Mouse (Mus musculus) CH12.LX (cell line): ENCODE data around the gene Tbr1. TPM values are rescaled to one million over a fixed set of nuclear protein-coding genes. Genes with fewer than 3 reads are reported as not detected.

ENCODE experiments used
- DNase-seq: peaks from one replicate; pipeline ENCODE4 v3.0.0-alpha.2; 2013; ENCODE audit errors: extremely low read depth
- H3K27ac ChIP-seq: 2 replicates; pipeline ENCODE4 v1.5.1; 2012; ENCODE audit warnings: low read depth, mild to moderate bottlenecking, control low read depth, moderate library complexity; ENCODE audit not compliant: insufficient read depth
- H3K27me3 ChIP-seq: replicated peaks from 2 replicates; pipeline ENCODE3; 2012; ENCODE audit warnings: inconsistent platforms
- H3K36me3 ChIP-seq, 2 experiments: replicated peaks in 1 of 2; 2 replicates each; pipeline versions ENCODE3 to v1.6.1; 2012; ENCODE audit warnings: inconsistent platforms in 1 of 2, low read length in 1 of 2, mild to moderate bottlenecking in 1 of 2, mixed read lengths in 1 of 2, moderate library complexity in 1 of 2; ENCODE audit not compliant: control insufficient read depth in 1 of 2, insufficient read depth in 1 of 2
- H3K4me1 ChIP-seq, 2 experiments: 2 replicates each; pipeline ENCODE4 v1.6.1; 2012; ENCODE audit warnings: inconsistent platforms in 1 of 2, moderate library complexity in 1 of 2; ENCODE audit not compliant: insufficient read depth in 2 of 2, control insufficient read depth in 1 of 2
- H3K4me2 ChIP-seq: 2 replicates; pipeline ENCODE4 v1.6.1; 2012; ENCODE audit warnings: low read depth, mild to moderate bottlenecking, control low read depth; ENCODE audit not compliant: poor library complexity, insufficient read depth, severe bottlenecking
- H3K4me3 ChIP-seq, 3 experiments: fragments of 150-350 bp in 1 of 3; sonication (generic) in 1 of 3; replicated peaks in 1 of 3; 2 replicates each; pipeline versions ENCODE3 to v1.5.1; 2011 to 2012; ENCODE audit warnings: low read depth in 2 of 3, low read length in 2 of 3, mild to moderate bottlenecking in 2 of 3, moderate library complexity in 2 of 3, control low read depth in 1 of 3, improper control_type of control experiment in 1 of 3, inconsistent platforms in 1 of 3, mixed read lengths in 1 of 3; ENCODE audit not compliant: poor library complexity in 1 of 3
- H3K79me2 ChIP-seq: replicated peaks from 2 replicates; pipeline ENCODE4 v1.6.1; 2012; ENCODE audit warnings: mild to moderate bottlenecking, moderate library complexity; ENCODE audit not compliant: control insufficient read depth, poor library complexity, insufficient read depth, severe bottlenecking; ENCODE audit errors: extremely low read depth
- H3K9ac ChIP-seq: 2 replicates; pipeline ENCODE4 v1.6.1; 2012; ENCODE audit warnings: low read depth, mild to moderate bottlenecking, control low read depth, moderate library complexity; ENCODE audit not compliant: insufficient read depth
- H3K9me3 ChIP-seq: replicated peaks from 2 replicates; pipeline ENCODE3; 2012; ENCODE audit warnings: low read length, inconsistent platforms, mixed read lengths
- BHLHE40 ChIP-seq: IDR thresholded peaks from 2 replicates; pipeline ENCODE4 v1.6.1; 2011; ENCODE audit warnings: mild to moderate bottlenecking, low read depth, low read length, improper control_type of control experiment
- CTCF ChIP-seq, 2 experiments: IDR thresholded peaks in 1 of 2; conservative IDR thresholded peaks in 1 of 2; 2 replicates each; pipeline ENCODE4 v1.5.1; 2011 to 2012; ENCODE audit warnings: low read depth in 2 of 2, low read length in 2 of 2, improper control_type of control experiment in 1 of 2, inconsistent platforms in 1 of 2, mild to moderate bottlenecking in 1 of 2, moderate library complexity in 1 of 2
- E2F4 ChIP-seq: IDR thresholded peaks from 2 replicates; pipeline ENCODE4 v1.6.1; 2011; ENCODE audit warnings: low read depth, low read length, improper control_type of control experiment; ENCODE audit not compliant: insufficient replicate concordance
- EP300 ChIP-seq: IDR thresholded peaks from 2 replicates; pipeline ENCODE4 v1.6.1; 2011; ENCODE audit warnings: low read length, improper control_type of control experiment
- JUN ChIP-seq: IDR thresholded peaks from 2 replicates; pipeline ENCODE4 v1.6.1; 2011; ENCODE audit warnings: low read depth, mild to moderate bottlenecking, low read length, improper control_type of control experiment, moderate library complexity; ENCODE audit not compliant: insufficient read depth
- JUND ChIP-seq: conservative IDR thresholded peaks from 2 replicates; pipeline ENCODE4 v1.6.1; 2011; ENCODE audit warnings: low read depth, low read length, improper control_type of control experiment
- MAX ChIP-seq: IDR thresholded peaks from 2 replicates; pipeline ENCODE4 v1.6.1; 2011; ENCODE audit warnings: low read length, improper control_type of control experiment
- MAZ ChIP-seq: IDR thresholded peaks from 2 replicates; pipeline ENCODE4 v1.6.1; 2012; ENCODE audit warnings: low read depth, mild to moderate bottlenecking, inconsistent platforms, low read length, improper control_type of control experiment, moderate library complexity
- MEF2A ChIP-seq: IDR thresholded peaks from 2 replicates; pipeline ENCODE4 v1.6.1; 2014; ENCODE audit warnings: low read depth, mild to moderate bottlenecking, inconsistent platforms, low read length, improper control_type of control experiment, borderline replicate concordance
- MXI1 ChIP-seq: IDR thresholded peaks from 2 replicates; pipeline ENCODE4 v1.6.1; 2011; ENCODE audit warnings: mild to moderate bottlenecking, low read depth, low read length, improper control_type of control experiment
- MYC ChIP-seq: IDR thresholded peaks from 2 replicates; pipeline ENCODE4 v1.6.1; 2011; ENCODE audit warnings: low read depth, mild to moderate bottlenecking, improper control_type of control experiment, low read length
- NELFE ChIP-seq: IDR thresholded peaks from 2 replicates; pipeline ENCODE4 v1.6.1; 2011; ENCODE audit warnings: low read depth, low read length, improper control_type of control experiment
- PAX5 ChIP-seq: IDR thresholded peaks from 2 replicates; pipeline ENCODE4 v1.6.1; 2012; ENCODE audit warnings: low read length, inconsistent platforms, mixed read lengths
- POLR2AphosphoS2 ChIP-seq: IDR thresholded peaks from 2 replicates; pipeline ENCODE4 v1.6.1; 2011; ENCODE audit warnings: low read depth, low read length, improper control_type of control experiment
- RCOR1 ChIP-seq: conservative IDR thresholded peaks from 2 replicates; pipeline ENCODE4 v1.6.1; 2012; ENCODE audit warnings: low read depth, mild to moderate bottlenecking, inconsistent platforms, low read length, improper control_type of control experiment
- SMC3 ChIP-seq: IDR thresholded peaks from 2 replicates; pipeline ENCODE4 v1.6.1; 2011; ENCODE audit warnings: low read depth, low read length, improper control_type of control experiment
- TBP ChIP-seq: conservative IDR thresholded peaks from 2 replicates; pipeline ENCODE4 v1.6.1; 2011; ENCODE audit warnings: low read depth, low read length, improper control_type of control experiment
- TCF12 ChIP-seq: IDR thresholded peaks from 2 replicates; pipeline ENCODE4 v1.6.1; 2014; ENCODE audit warnings: low read depth, mild to moderate bottlenecking, inconsistent platforms, low read length, improper control_type of control experiment
- USF1 ChIP-seq: IDR thresholded peaks from 2 replicates; pipeline ENCODE4 v1.6.1; 2014; ENCODE audit warnings: low read depth, mild to moderate bottlenecking, inconsistent platforms, low read length, improper control_type of control experiment
- USF2 ChIP-seq: conservative IDR thresholded peaks from 2 replicates; pipeline ENCODE4 v1.6.1; 2011; ENCODE audit warnings: low read depth, low read length, improper control_type of control experiment
- ZC3H11A ChIP-seq: IDR thresholded peaks from 2 replicates; pipeline ENCODE4 v1.6.1; 2012; ENCODE audit warnings: low read depth, mild to moderate bottlenecking, inconsistent platforms, low read length, improper control_type of control experiment
- ZKSCAN1 ChIP-seq: IDR thresholded peaks from 2 replicates; pipeline ENCODE4 v1.6.1; 2012; ENCODE audit warnings: low read depth, inconsistent platforms, low read length, improper control_type of control experiment, borderline replicate concordance
- ZMIZ1 ChIP-seq: IDR thresholded peaks from 2 replicates; pipeline ENCODE4 v1.6.1; 2012; ENCODE audit warnings: low read depth, mild to moderate bottlenecking, inconsistent platforms, low read length, improper control_type of control experiment
- ZNF384 ChIP-seq: IDR thresholded peaks from 2 replicates; pipeline ENCODE4 v1.6.1; 2012; ENCODE audit warnings: low read depth, low read length, improper control_type of control experiment, inconsistent platforms
- dilution Hi-C: fragments of 300-500 bp; cut with MboI; formaldehyde crosslinking; loops from 2 replicates; pipeline ENCODE4 v1.14.3; 2020; ENCODE audit warnings: low sequenced_read_pairs; ENCODE audit not compliant: extremely low pct_unique_long_range_greater_than_20kb, extremely low pct_ligation_motif_present
- in situ Hi-C: fragments of 300-500 bp; cut with MboI; formaldehyde crosslinking; loops from 3 replicates; pipeline ENCODE4 v1.14.3; 2019; ENCODE audit warnings: low sequenced_read_pairs, low pct_ligation_motif_present, low pct_unique_long_range_greater_than_20kb, mixed read lengths
- polyA plus RNA-seq: library from polyadenylated mRNA; unstranded; fragments of >175 nt; gene quantifications from 2 replicates; pipeline ENCODE4 v1.2.1, GENCODE M21; 2012; ENCODE audit warnings: low read depth; ENCODE audit not compliant: insufficient read length
- total RNA-seq, 2 experiments: library from RNA; depleted of rRNA; stranded (reverse); fragments of 300-350 nt in 1 of 2; fragments of >200 nt in 1 of 2; gene quantifications; 2 replicates each; pipeline ENCODE4 v1.2.3; 2012 to 2014

Gene Tbr1
- total and polyA plus RNA-seq, 3 experiments: 0.05 to 0.34 (median 0.10) TPM

- Histone ChIP-seq H3K36me3 (peaks cover 5 to 26% of the 10 kb centered on the region in 2 experiments), H3K4me3 (no peak overlapping the region), H3K27me3 (no peaks in the 10 kb centered on the region), H3K79me2 (no peaks in the 10 kb centered on the region), H3K9ac (no peak overlapping the region), H3K9me3 (peaks cover 9% of the 10 kb centered on the region), H3K4me2 (no peak overlapping the region), H3K27ac (no peak overlapping the region), H3K4me1 (peaks cover 0 to 6% of the 10 kb centered on the region in 2 experiments; a peak in 2 of 4 replicates)
- dilution Hi-C loops (no loop called here), in situ Hi-C loops (no loop called here)
- no peak for DNase-seq
- TF ChIP-seq MYC: no peak
- no peak for TF ChIP-seq PAX5
- TF ChIP-seq MAX: no peak
- TF ChIP-seq TBP: no peak
- TF ChIP-seq EP300: no peak
- TF ChIP-seq USF1: no peak
- TF ChIP-seq ZNF384: no peak
- no peak for TF ChIP-seq NELFE
- no peak for TF ChIP-seq SMC3
- TF ChIP-seq USF2: no peak
- no peak for TF ChIP-seq ZMIZ1
- no peak for TF ChIP-seq MXI1
- TF ChIP-seq E2F4: no peak
- no peak for TF ChIP-seq JUN
- no peak for TF ChIP-seq POLR2AphosphoS2
- TF ChIP-seq MAZ: no peak
Measured at GRCm38 (mm10) chr2:61803443-61804367, 975 bp downstream of the Tbr1 start.

- Histone ChIP-seq H3K9ac (no peak overlapping the region), H3K4me1 (peaks cover 0 to 8% of the 10 kb centered on the region in 2 experiments; a peak in 2 of 4 replicates), H3K4me2 (no peak overlapping the region), H3K79me2 (no peaks in the 10 kb centered on the region), H3K4me3 (no peak overlapping the region), H3K27me3 (no peaks in the 10 kb centered on the region), H3K9me3 (peaks cover 9% of the 10 kb centered on the region), H3K27ac (no peak overlapping the region)
- DNase-seq: no peak
- dilution Hi-C loops (no loop called here), in situ Hi-C loops (no loop called here)
- no peak for TF ChIP-seq ZKSCAN1
- TF ChIP-seq USF2: no peak
- TF ChIP-seq TCF12: no peak
- TF ChIP-seq MAX: no peak
- no peak for TF ChIP-seq TBP
- TF ChIP-seq MEF2A: no peak
- TF ChIP-seq EP300: no peak
- no peak for TF ChIP-seq ZC3H11A
- no peak for TF ChIP-seq JUND
- no peak for TF ChIP-seq USF1
- TF ChIP-seq MYC: no peak
- TF ChIP-seq ZNF384: no peak
- TF ChIP-seq RCOR1: no peak
- no peak for TF ChIP-seq MXI1
- no peak for TF ChIP-seq CTCF (conservative IDR thresholded peaks at IDR 0.05 in 1 of 2, IDR thresholded peaks at IDR 0.05 in 1 of 2; ENCODE audit: low read depth in 2 of 2, low read length in 2 of 2)
- no peak for TF ChIP-seq BHLHE40
- TF ChIP-seq, all 38 proteins: peak for 0
- peaks cover 5 to 23% of the 10 kb centered on the region in 2 experiments for H3K36me3 ChIP-seq
Measured at GRCm38 (mm10) chr2:61804382-61804840, 1.7 kb downstream of the Tbr1 start.
